Mouse (Mus musculus) G1E (cell line): ENCODE results near the gene Bpifb3. TPM values are rescaled to one million over a fixed set of nuclear protein-coding genes. Genes with fewer than 3 reads are reported as not detected.

Experiments used
- ATAC-seq: 2 replicates; pipeline ENCODE4 v1.8.0; 2016; ENCODE audit warnings: mild to moderate bottlenecking; ENCODE audit not compliant: insufficient number of reproducible peaks, poor library complexity, low FRiP score, severe bottlenecking; ENCODE audit errors: extremely low read depth
- DNase-seq: peaks from one replicate; pipeline ENCODE4 v3.0.0; 2012; ENCODE audit warnings: low spot score
- H3K27me3 ChIP-seq: 2 replicates; pipeline ENCODE4 v1.6.1; 2012; ENCODE audit warnings: mild to moderate bottlenecking, low read length, inconsistent platforms; ENCODE audit not compliant: insufficient read depth
- H3K36me3 ChIP-seq: replicated peaks from 2 replicates; pipeline ENCODE3; 2012; ENCODE audit warnings: mild to moderate bottlenecking, inconsistent platforms
- H3K4me1 ChIP-seq: 2 replicates; pipeline ENCODE4 v1.6.1; 2012; ENCODE audit warnings: low read depth, low read length, inconsistent platforms, mixed read lengths; ENCODE audit not compliant: insufficient read depth
- H3K4me3 ChIP-seq: 2 replicates; pipeline ENCODE4 v1.5.1; 2012; ENCODE audit warnings: low read depth, mild to moderate bottlenecking, inconsistent platforms, low read length, moderate library complexity, mixed read lengths
- H3K9me3 ChIP-seq: replicated peaks from 2 replicates; pipeline ENCODE4 v1.6.1; 2012; ENCODE audit warnings: inconsistent platforms
- CTCF ChIP-seq: IDR thresholded peaks from 2 replicates; pipeline ENCODE4 v1.5.1; 2012; ENCODE audit warnings: low read depth, low read length, inconsistent platforms, mixed read lengths
- GATA1 ChIP-seq: IDR thresholded peaks from 2 replicates; pipeline ENCODE4 v1.6.1; 2012; ENCODE audit warnings: borderline replicate concordance, low read length, inconsistent platforms, mixed read lengths
- GATA2 ChIP-seq: IDR thresholded peaks from 2 replicates; pipeline ENCODE4 v1.6.1; 2012; ENCODE audit warnings: low read depth, low read length, inconsistent platforms, borderline replicate concordance
- POLR2AphosphoS5 ChIP-seq: IDR thresholded peaks from 2 replicates; pipeline ENCODE4 v1.6.1; 2012; ENCODE audit warnings: low read depth, low read length, inconsistent platforms; ENCODE audit not compliant: insufficient replicate concordance
- TAL1 ChIP-seq: conservative IDR thresholded peaks from 2 replicates; pipeline ENCODE4 v1.6.1; 2012; ENCODE audit warnings: low read depth, low read length, inconsistent platforms, mixed read lengths
- polyA plus RNA-seq: library from polyadenylated mRNA; stranded (reverse); fragments of >175 nt; gene quantifications from 2 replicates; pipeline ENCODE4 v1.2.3, GENCODE M21; 2012
- total RNA-seq, 2 experiments: library from RNA; stranded (forward) in 1 of 2; stranded (reverse) in 1 of 2; fragments of 200-1000 nt in 1 of 2; fragments of >200 nt in 1 of 2; fragmentation: Nextera tagmentation in 1 of 2; gene quantifications; 2 replicates each; pipeline ENCODE4 v1.2.3; 2014 to 2017

The Bpifb3 gene
- total and polyA plus RNA-seq, 3 experiments = not detected

GRCm38 (mm10) chr2:153943537-153943936 is 25.5 kb downstream of the Bpifb3 start:
- ATAC-seq (no peak), DNase-seq (peak; percentile 34)
- H3K4me1 ChIP-seq = peaks cover 5% of the 10 kb centered on the region
- H3K36me3 ChIP-seq = no peaks in the 10 kb centered on the region
- H3K4me3 ChIP-seq = no peak overlapping the region
- no peak for TF ChIP-seq TAL1
- no peak for TF ChIP-seq GATA1
- no peak for TF ChIP-seq POLR2AphosphoS5
- TF ChIP-seq CTCF = peak; percentile 62; the same call in 1 of the 2 replicates
- no peak for TF ChIP-seq GATA2
- peaks cover 12% of the 10 kb centered on the region; the same call in 1 of the 2 replicates for H3K27me3 ChIP-seq
- H3K9me3 ChIP-seq = no peaks in the 10 kb centered on the region

GRCm38 (mm10) chr2:153944567-153944966 is 26.5 kb downstream of the Bpifb3 start:
- Histone ChIP-seq H3K4me3 (no peak overlapping the region), H3K9me3 (no peaks in the 10 kb centered on the region), H3K36me3 (no peaks in the 10 kb centered on the region), H3K4me1 (no peaks in the 10 kb centered on the region), H3K27me3 (peaks cover 17% of the 10 kb centered on the region; the same call in 1 of the 2 replicates)
- DNase-seq (no peak), ATAC-seq (no peak)
- TF ChIP-seq TAL1 (no peak), GATA1 (no peak), GATA2 (no peak), CTCF (no peak), POLR2AphosphoS5 (no peak)

DNA sequence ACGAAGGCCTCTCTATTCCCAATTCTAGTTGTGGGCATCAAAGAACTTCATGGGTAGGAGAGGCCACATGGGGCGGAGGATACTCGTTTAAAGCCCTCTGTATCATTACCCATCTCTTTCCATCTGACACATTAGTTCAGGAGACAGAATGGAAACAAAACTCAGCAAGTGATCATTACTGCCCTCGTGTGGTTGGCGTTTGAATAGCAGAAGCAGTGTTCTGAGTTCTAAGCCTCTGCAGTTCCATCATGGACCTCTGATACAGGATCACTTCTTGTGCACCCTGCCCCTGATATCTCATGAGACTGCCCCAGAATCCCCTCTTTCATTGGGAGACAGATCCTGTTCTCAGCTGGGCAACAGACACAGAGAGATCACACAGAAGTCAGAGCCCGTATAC is 34.9 kb downstream of the Bpifb3 start:
- Histone ChIP-seq H3K9me3 (no peaks in the 10 kb centered on the region), H3K36me3 (no peaks in the 10 kb centered on the region), H3K27me3 (peaks cover 9% of the 10 kb centered on the region; the same call in 1 of the 2 replicates), H3K4me1 (peaks cover 3% of the 10 kb centered on the region), H3K4me3 (no peak overlapping the region)
- TF ChIP-seq CTCF (peak; percentile 78; the same call in 1 of the 2 replicates), GATA1 (no peak), POLR2AphosphoS5 (no peak)
- ATAC-seq (no peak), DNase-seq (peak; percentile 24)

GRCm38 (mm10) chr2:153953836-153954235 is 35.8 kb downstream of the Bpifb3 start:
- Histone ChIP-seq H3K27me3 (peaks cover 9% of the 10 kb centered on the region; the same call in 1 of the 2 replicates), H3K4me1 (peaks cover 3% of the 10 kb centered on the region), H3K4me3 (no peak overlapping the region), H3K9me3 (no peaks in the 10 kb centered on the region), H3K36me3 (no peaks in the 10 kb centered on the region)
- TF ChIP-seq CTCF = peak; percentile 39; the same call in 1 of the 2 replicates
- TF ChIP-seq TAL1 = no peak
- ATAC-seq = no peak
- no peak for DNase-seq

DNA sequence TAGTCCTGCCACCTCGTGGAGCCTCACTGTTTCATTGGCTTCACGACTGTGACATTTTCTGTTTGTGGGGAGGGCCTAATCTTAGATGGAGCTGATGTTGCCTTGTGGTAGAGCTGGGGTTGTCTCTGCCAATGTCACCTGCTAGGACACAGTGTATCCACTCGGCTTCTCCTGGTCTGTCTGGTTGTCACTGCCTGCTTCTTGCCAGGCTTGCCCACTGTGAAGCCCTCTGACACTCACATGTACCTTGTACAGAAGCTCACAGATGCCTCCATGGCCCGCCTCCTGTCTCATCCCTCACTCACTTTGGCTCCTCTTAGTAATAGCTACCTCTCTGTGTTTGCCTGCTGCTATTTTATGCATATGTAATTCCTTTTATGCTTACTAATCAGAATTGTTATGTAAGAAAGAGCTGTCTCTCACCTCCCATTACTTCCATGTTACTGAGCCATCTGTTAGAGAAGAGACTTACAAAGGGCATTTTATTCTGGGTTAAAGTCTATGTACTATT is 44.8 kb downstream of the Bpifb3 start:
- Histone ChIP-seq H3K9me3 (no peaks in the 10 kb centered on the region), H3K36me3 (no peaks in the 10 kb centered on the region), H3K4me3 (no peak overlapping the region), H3K4me1 (no peaks in the 10 kb centered on the region), H3K27me3 (peaks cover 4% of the 10 kb centered on the region; the same call in 1 of the 2 replicates)
- TF ChIP-seq GATA1 (no peak), GATA2 (no peak), TAL1 (no peak), CTCF (no peak), POLR2AphosphoS5 (no peak)
- DNase-seq (no peak), ATAC-seq (no peak)

DNA sequence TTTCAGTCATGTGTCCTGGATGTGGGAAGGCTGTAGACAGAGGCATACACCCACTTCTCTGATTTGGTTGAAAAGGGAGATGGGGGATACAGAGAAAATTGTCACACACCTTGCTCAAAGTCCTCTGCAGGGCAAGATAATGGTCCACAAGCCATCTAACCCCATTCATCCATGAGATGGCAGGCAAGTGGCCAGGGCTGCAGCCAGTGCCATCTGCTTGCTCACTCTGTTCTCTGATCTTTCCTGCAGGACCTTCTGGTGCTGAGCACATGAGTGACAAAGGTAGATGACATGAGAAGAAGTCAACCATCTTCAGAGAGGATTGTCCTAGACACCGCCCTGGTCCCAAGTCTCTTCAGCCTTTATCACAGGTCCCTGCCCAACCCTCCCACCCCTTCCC is 45.3 kb downstream of the Bpifb3 start:
- H3K4me1 ChIP-seq = no peaks in the 10 kb centered on the region
- H3K4me3 ChIP-seq = no peak overlapping the region
- no peaks in the 10 kb centered on the region for H3K9me3 ChIP-seq
- H3K36me3 ChIP-seq = no peaks in the 10 kb centered on the region
- DNase-seq (no peak), ATAC-seq (no peak)
- TF ChIP-seq POLR2AphosphoS5 (no peak), CTCF (no peak), TAL1 (no peak)
- peaks cover 4% of the 10 kb centered on the region; the same call in 1 of the 2 replicates for H3K27me3 ChIP-seq

DNA sequence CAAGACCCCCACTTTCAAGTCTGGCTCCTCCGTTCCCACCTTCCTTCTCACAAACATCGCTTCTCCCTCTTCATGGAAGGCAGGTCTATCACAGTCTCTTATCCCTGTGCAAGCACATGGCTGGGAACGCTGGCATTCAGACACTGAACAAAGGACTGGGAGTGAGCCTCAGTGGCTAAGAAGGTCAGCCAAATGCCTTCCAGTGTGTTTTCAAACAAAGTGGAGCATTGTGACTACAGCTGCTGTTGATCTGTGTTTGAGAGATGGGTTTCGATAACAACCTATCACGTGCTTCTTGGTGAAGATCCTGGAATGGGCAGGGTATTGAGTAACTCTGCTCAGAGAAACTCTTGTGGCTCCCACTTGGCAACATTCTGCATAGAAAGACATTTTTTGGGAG is 52.2 kb downstream of the Bpifb3 start:
- H3K27me3 ChIP-seq = no peaks in the 10 kb centered on the region; the same call in none of the 2 replicates

More for the DNA sequence above, 52.2 kb downstream of the Bpifb3 start:
- Histone ChIP-seq H3K36me3 (no peaks in the 10 kb centered on the region), H3K9me3 (no peaks in the 10 kb centered on the region), H3K4me1 (no peaks in the 10 kb centered on the region), H3K4me3 (no peak overlapping the region)
- DNase-seq (no peak), ATAC-seq (no peak)
- TF ChIP-seq GATA1 = no peak
- TF ChIP-seq POLR2AphosphoS5 = no peak
- no peak for TF ChIP-seq TAL1
- TF ChIP-seq CTCF = no peak
- no peak for TF ChIP-seq GATA2
